Mouse (Mus musculus) erythroblast, embryonic 14.5 days (primary cell): ENCODE data around the gene Ccdc85b.

Source experiments
- GATA1 ChIP-seq: IDR thresholded peaks from 2 replicates; pipeline ENCODE4 v1.6.1; 2012; ENCODE audit warnings: low read length, inconsistent platforms, mixed read lengths
- TAL1 ChIP-seq: IDR thresholded peaks from 3 replicates; pipeline ENCODE4 v1.6.1; 2012; ENCODE audit warnings: low read length, inconsistent platforms, mixed read lengths

GRCm38 (mm10) chr19:5432992-5433852 lies 24.5 kb downstream of the Ccdc85b start:
- TF ChIP-seq GATA1 (no peak), TAL1 (no peak)
